Mouse (Mus musculus) A20 (cell line): Measurements from ENCODE around the gene Wwc1.

ENCODE experiments used
- DNase-seq: peaks from one replicate; pipeline ENCODE4 v3.0.0-alpha.2; 2011; ENCODE audit warnings: low read depth, low spot score

The Wwc1 gene

DNA sequence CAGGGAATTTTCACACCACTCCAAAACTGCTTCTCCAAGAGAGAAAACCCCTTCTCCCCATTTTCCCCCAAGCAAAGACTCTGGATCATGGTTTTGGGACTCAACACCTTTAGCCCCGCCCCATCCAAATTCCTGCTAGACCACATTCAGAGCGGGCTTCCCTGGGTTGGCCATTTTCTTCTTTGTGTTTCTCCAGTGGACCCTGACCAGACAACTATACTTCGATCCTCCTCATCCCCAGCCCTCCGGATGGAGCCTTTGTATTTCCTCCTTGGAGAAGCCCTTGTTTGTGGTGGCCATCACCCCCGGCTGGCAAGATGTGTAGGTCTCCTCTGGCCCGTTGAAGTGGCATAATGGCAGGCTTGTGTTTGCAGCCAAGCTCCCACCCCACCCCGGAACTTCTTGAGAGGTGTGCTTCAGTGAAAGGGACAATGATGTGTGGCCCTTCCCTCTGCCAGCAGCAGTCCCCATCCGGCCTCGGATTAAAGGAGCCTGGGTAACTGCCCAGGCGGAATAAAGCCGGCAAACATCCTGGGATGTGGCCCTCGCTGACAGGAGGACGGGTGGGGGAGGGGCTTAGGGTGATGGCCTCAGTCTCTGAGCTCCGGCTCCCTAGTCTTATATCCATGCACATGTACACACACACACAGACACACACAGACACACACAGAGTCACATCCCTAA lies 46.8 kb downstream of the Wwc1 start:
- DNase-seq = no peak

GRCm38 (mm10) chr11:35932121-35932885 lies 48.0 kb downstream of the Wwc1 start:
- DNase-seq = no peak

DNA sequence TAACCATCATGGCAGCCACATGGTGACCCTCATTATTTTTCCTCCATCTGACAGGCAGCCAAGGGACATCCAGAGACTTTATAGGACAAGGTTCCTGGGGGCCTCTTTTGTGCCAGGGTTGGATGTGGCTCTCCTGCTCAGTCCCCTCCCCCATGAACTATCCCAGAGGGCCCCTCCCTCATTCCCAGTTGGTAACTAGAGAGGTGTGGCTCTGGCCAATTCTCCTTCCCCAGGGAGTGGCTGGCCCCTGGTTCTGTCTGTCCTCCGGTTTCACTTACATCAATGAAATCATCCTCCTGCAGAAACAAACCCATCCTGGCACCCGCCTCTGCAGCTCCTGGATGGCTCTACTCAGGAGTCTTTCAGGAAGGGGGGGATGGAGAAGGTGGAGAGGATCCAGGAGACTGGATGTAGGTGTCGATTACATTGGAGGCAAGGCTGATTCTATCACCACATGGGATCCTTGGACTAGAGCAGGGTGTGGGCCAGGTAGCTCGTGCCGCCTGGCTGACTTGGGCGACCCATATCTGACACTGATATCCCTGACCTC lies 49.7 kb downstream of the Wwc1 start:
- no peak for DNase-seq

- no peak for DNase-seq
These were observed 51.9 kb downstream of the Wwc1 start for GRCm38 (mm10) chr11:35928453-35928852.

- no peak for DNase-seq
These were observed 53.0 kb downstream of the Wwc1 start for GRCm38 (mm10) chr11:35927309-35927708.

- no peak for DNase-seq
These were observed 54.7 kb downstream of the Wwc1 start for GRCm38 (mm10) chr11:35925592-35925991.

- DNase-seq = no peak
These were observed 58.0 kb downstream of the Wwc1 start for GRCm38 (mm10) chr11:35922205-35922873.

GRCm38 (mm10) chr11:35920776-35921175 lies 59.6 kb downstream of the Wwc1 start:
- no peak for DNase-seq

DNA sequence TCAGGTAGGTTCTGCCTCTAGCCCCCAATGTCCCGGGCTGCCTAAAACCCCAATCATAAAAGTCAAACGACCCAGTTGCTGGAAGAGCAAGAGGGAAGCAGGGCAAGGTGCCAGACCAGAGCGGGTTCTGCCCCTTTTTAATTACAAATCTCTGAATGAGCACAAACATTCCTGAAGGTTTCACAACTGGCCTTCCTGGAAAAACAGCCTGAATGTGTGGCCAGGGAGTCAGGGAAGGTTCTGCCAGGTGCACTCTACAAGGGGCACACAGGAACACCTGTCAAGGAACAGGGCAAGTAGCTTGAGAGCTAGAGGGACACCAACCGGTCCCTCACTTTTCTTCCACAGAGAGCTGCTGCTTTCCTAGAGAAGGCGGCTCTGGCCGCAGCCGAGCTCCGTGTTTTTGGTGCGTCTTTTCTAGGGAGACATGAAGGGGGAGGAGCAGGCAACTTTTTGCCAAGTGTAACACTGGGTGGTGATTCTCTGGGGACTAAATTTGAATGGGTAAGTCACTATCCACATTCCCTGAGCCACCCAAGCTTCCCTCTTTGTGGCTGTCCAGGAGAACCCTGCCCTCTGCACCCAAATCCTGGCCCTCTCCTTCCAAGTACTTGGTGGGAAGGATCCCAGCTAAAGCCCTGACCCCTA lies 60.3 kb downstream of the Wwc1 start:
- no peak for DNase-seq

GRCm38 (mm10) chr11:35919383-35919782 lies 60.9 kb downstream of the Wwc1 start:
- no peak for DNase-seq

GRCm38 (mm10) chr11:35916466-35917185 lies 63.7 kb downstream of the Wwc1 start:
- no peak for DNase-seq

- no peak for DNase-seq
These were observed 64.8 kb downstream of the Wwc1 start for GRCm38 (mm10) chr11:35915546-35915945.

DNA sequence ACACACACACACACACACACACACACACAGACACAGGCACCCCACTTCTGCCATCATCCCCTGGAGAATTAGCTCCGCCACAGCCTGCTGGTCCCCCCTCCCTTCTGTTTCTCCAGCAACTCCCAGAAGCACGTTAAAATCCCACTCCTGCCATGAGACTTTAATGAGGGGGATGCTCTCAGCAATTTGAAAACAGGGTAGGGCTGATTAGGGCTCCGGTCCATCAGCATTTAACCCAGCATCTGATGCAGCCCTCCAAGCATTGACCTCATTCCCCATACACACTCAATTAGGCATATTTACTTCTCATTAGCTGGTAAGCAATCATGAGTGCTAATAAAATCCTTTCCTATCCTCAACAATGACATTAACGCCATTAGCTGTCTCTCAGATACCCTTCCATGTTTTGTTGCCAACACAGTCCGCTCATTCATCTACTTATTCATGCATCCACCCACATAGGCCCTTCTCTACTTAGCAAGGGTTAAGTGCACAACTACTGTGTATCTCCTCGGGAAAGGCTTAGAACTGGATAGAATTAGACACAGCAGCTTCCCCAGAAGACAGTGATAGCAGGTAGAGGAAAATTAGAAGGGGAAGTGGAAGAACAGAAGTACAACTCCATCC lies 66.8 kb downstream of the Wwc1 start:
- DNase-seq = no peak

- DNase-seq = no peak
These were observed 75.3 kb downstream of the Wwc1 start for GRCm38 (mm10) chr11:35904955-35905550.

GRCm38 (mm10) chr11:35903079-35903478 lies 77.2 kb downstream of the Wwc1 start:
- DNase-seq = no peak

GRCm38 (mm10) chr11:35899946-35900345 lies 80.4 kb downstream of the Wwc1 start:
- DNase-seq = no peak

- DNase-seq = no peak
These were observed 86.9 kb downstream of the Wwc1 start for GRCm38 (mm10) chr11:35893454-35893853.

DNA sequence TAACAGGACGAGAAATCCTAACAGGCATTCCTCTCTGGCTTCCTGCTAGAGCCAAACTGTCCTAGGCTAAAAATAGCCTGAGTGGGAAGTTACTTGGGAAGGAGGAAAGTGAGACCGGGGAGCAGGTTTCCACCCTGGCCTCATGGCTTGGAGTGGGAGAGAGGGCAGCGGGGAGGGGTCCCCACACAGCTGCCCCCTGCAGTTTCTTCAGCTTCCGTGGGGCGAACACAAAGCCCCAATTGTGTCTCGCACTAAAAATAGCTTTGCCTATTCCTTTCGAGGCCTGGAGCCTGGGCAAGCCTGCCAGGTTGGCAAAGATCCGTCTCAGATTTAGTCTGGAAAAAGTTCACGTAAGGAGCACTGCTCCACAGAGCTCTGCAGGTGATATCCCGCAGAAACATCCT lies 87.3 kb downstream of the Wwc1 start:
- no peak for DNase-seq

GRCm38 (mm10) chr11:35892293-35892692 lies 88.0 kb downstream of the Wwc1 start:
- no peak for DNase-seq

DNA sequence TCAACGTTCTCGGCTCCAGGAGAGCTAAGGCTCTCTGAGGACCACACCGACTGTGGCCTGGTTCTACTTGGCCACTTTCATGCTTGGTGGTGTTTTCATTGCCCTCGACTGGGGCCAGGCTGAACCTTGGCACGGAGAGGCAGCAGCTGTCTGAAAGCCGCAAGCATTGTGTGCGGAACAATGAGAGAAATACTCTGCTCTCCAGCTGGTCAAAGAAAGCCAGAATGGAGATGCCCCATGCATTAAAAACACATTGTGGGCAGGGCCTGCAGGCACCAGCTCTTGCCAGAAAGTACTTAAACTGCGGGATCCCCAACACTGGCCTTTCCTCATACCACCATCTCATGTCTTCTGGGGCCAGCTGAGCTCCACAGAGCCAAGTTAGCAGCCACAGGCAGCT lies 91.5 kb downstream of the Wwc1 start:
- no peak for DNase-seq
